Mouse (Mus musculus) adrenal gland, postnatal 25 days (tissue): ENCODE results near the gene Foxm1. TPM values are rescaled to one million over a fixed set of nuclear protein-coding genes. Genes with fewer than 3 reads are reported as not detected.

Experiments used
- DNase-seq: peaks from one replicate; pipeline ENCODE4 v3.0.0; 2021; ENCODE audit warnings: mixed read lengths
- long read RNA-seq: library from polyadenylated mRNA; stranded (forward); transcript quantifications from one replicate; pipeline ENCODE4 v2.0.0, GENCODE M21; 2021
- total RNA-seq: library from RNA; stranded (reverse); gene quantifications from 2 replicates; pipeline ENCODE4 v1.2.3, GENCODE M21; 2021

Foxm1 gene
- 7.0 and 12.1 TPM in 2 replicates for total RNA-seq
- long read RNA-seq, full-length matches to known transcripts: 1 of 7 reads
- long read RNA-seq, partial matches to known transcripts: 0 of 7 reads
- long read RNA-seq, other reads (novel, unspliced or antisense): 6 of 7 reads

DNA sequence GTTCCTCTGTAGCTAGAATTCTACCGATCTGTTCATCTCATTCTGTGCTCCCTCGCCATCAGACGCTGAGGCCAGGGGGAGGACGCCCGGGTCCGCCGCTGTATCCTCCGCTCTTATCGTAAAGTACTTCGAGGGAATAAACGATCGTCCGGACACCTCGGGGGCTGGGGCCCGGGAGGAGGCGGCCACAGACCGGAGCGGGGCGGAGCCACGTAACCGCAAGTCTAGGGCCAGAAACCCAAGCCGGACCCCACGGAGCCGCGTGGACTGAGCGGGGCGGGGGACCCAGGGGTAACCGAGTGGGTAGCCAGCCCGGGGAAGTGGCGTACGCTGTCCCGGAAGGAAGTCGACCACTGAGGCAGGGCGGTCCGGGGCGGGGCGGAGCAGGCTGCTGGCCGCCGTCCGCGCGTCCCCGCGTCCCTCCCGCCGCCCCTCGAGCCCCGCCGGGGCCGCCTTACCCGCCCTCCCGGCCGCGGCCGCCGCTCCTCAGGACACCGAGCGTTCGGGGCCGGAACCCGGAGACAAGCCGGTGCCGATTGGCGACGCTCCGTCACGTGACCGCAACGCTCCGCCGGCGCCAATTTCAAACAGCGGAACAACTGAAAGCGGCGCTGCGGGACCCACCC lies at the start of gene Foxm1, which contains the start of gene Rhno1:
TSS of gene Foxm1 (plus strand) at position 587 of the 626 bp plus-strand sequence.
TSS of gene Rhno1 (minus strand) at position 531 of the 626 bp plus-strand sequence.
- DNase-seq: peak; percentile 87

DNA sequence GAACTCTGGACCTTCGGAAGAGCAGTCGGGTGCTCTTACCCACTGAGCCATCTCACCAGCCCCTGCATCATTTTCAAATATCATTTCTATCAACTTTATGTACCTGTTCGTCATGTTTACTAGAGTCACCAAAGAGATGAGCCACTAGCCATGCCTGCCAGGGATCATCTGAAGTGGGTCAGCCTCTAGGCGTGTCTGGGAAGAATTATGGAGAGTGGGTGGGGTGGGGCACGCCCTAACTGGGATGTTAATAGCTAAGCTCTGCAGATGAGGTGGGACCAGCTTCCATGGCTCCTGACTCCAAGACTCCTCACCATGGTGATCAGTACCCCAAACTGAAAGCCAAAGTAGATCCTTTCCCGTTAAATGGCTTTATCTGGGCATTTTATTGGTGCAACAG lies 48.0 kb upstream of the Foxm1 start:
- DNase-seq: no peak

DNA sequence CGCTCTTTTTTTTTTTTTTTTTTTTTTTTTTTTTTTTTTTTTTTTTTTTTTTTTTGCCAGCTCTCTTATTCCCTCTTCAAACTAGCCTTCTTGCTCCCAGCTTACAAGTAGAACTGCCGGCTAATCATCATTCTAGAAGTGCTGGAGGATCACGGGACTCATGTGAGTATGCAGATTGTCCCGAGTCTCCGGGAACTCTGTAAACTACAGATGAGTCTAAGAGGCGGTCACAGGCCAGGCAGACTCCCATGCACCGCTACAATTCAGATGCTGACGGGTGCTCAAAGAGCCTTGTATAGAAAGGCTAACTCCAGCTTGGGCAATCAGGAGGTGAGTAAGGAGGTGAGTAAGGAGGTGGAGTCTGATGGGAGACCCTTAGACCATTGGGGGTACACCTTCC lies 47.2 kb upstream of the Foxm1 start:
- no peak for DNase-seq

DNA sequence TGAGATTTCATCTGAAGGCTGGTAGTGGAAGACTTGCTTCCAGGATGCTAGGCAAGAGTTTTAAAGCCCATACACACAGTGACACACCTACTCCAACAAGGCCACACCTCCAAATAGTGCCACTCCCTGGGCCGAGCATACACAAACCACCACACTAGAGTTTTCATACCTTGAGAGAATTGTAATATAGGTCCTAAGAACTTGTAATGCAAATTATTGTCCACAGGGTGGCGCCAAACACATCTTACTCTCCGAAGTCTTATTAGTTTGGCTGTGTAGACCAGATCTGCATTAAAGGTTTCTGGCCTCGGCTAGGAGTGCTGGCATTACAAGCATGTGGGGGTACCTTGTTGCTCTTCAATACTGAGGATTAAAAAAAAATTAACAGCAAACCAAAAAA lies 44.5 kb upstream of the Foxm1 start:
- DNase-seq: peak; percentile 35

DNA sequence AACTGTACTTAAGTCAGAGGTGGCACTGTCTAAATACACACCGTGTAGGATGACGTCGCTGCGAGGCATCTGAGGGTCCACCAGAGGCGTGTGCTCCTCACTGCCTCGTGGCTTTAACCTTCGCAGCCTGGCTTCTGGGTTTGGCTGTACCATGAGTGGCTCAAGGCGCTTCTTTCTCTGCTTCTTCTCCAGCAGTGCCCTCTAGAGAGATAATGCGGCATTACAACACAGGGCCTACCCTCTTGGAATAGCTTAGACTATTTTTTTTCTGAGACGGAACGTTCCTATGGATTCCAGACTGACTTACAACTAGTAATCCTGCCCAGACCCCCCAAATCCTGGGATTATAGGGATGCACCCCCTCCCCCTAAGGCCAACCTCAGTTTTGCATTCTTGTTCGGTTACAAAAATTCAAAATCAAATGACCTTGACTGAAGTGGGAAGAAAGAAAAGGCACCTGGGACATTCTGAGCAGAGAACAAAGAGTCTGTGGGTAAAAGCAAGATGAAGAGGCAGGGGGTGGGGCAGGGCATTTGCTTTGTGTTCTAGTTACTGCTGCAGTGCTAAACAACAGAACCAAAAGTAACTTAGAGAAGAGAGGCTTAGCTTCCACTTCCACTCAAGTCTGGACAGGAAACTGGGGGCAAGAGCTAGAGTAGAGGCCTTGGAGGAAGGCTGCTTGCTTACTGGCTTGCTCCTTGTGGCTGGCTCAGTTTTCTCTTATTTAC lies 28.2 kb upstream of the Foxm1 start:
- DNase-seq: peak; percentile 66

DNA sequence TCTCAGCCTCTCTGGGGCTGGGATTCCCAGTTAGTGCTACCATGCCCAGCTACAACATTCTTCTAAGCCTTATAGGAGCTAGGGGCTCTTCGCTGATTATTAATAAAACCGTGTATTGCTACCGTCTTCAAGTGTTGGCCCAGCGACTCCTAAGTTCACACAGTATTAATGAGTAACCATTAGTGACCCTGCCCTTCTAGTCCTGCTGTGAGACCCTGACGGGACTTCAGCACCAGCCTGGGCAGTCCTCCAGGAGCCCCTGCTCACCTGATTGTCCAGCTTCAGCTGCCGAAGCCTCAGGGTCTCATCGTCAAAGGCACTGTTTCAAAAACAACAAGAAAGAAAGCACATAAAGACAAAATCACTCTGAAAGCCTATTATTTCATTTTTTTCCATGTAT lies 25.3 kb upstream of the Foxm1 start:
- no peak for DNase-seq

DNA sequence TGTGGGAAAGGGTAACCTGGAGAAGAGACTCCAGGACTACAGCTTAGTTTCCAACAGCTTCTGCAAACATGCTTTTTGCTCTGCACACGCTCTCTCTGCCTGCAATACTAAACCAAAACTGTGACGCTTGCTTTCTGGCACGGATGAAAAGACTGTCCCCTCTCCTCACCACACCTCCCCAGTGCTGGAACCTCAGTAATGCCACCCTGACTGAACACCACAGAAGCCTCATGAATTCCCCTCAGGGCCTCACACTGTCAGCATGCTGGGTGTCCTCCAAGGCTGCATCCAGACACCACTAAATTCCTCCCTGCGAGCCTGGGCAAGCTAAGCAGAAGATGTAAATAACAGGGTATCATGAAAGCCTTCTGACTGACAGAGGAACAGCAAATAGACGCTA lies 23.9 kb upstream of the Foxm1 start:
- no peak for DNase-seq

DNA sequence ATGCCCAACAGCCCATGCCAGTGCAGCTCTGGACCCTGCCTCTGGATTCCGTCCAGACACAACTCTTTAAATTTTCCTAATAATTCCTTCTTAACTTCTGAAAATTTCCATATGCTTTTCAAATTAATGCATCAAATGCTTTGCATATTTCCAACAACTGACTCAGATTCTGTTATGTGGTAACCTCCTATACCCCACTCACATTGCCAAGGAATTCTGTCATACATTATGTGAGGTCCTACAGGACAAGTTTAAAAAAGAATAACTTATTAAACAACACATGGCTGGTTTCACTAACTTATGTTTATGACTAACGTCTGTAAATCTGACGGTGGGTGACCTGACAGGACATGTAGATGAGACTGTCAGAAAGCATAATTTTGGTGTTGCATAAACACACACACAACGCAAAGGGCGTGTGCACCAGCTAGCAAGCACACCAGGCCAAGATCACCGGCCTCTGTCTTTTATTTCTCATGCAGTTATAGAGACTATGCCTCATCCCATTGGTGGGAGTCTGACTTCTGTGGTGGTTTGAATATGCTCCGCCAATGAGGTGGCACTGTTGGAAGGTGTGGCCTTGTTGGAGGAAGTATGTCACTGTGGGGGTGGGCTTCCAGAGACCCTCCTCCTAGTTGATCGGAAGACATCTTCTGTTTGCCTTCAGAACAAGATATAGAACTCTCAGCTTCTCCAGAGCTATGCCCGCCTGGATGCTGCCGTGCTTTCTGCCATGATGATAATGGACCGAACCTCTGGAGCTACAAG lies 20.6 kb upstream of the Foxm1 start:
- no peak for DNase-seq

DNA sequence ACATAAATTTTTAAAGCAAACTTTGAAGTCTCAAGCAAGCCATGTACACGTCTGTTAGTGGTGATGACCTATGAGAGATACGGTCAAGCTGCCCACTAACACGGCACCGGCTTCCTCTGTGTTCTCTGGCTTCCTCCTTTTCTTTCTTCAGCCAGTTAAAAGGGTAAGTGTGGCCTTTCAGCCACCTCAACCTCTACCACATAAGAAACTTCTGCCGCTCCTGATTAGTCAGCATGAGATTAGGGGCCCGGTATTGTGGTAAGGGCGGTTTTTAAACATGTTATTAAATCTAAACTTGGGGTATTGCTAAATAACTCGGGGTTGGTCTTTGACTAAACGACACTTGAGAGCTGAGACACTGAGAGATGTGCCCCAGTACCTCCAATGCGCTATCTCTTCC lies 17.1 kb upstream of the Foxm1 start:
- no peak for DNase-seq

DNA sequence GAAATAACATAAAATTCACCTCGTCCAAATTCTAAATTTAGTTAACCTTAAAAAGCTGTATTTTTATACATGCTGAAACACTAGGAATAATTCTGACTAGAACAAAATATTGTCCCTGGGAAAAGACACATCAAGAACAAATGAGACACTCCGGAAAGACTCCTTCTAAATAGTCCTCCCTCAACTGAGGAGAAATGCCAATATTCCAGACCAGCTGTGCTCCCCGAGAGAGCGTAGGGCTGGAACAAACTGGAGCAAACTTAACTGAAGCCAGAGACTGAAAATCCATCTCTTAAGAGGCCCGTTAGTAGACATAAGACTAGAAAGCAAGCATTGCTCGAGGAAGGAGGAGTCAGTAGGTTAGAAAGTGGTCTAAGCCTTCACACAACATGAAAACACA lies 16.0 kb upstream of the Foxm1 start:
- no peak for DNase-seq

DNA sequence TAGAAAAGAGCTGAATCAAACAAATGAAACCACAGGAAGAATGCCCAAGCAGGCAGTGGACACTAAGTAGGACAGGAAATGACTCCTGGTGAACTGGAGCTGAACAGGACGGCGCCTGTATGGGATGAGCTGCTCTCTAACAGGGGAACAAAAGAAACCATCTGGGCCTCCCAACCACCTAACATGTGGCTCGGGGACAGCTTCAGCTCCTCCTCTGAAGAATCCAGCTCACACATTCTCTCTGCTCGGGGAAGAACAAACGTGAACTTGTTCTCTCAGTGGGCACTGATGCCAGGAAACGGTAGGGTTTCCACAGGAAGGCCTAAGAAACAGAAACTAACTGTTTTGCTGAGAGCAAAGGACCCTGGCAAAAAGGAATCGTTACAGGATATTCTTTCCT lies 13.1 kb upstream of the Foxm1 start:
- DNase-seq: no peak

DNA sequence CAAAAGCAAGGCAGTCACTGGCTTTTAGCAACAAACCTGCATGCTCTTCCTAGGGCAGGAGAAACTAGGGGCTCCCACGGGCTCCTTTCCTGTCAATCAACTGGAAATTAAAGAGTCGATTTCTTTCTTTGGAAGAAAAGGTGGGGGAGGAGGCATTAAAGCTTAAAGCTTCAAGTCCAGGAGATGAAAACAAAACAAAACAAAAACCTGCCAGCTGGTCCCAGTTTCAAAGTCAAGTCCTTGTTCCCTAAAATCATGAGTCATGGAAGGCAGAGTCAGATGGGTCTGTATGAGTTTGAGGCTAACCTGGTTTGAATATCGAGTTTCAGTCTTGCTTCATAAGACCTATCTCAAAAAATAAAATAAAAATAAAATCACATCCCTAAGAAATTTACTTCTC lies 8.6 kb upstream of the Foxm1 start:
- no peak for DNase-seq

DNA sequence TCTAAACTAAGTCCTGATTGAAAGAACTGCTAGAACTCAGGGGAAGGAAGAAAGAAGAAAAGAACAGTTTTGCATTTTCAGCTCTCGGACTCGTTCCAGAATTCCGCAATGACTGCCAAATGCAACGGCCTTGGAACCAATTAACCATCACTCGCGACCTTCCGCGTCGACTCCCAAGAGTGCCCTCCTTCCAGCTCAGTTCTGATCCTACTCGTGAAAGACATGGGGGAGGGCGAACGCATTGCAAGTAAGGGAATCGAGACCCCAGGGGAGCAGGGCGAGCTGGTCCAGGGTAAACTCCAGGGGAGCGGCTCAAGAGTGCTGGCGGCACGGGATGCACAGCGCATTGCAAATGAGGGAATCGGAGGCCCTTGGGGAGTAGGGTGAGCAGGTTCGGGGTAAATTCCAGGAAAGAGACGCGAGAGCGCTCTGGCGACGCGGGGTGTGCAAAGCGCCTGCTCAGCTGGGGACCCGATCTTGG lies 7.5 kb upstream of the Foxm1 start:
- peak; percentile 61 for DNase-seq

DNA sequence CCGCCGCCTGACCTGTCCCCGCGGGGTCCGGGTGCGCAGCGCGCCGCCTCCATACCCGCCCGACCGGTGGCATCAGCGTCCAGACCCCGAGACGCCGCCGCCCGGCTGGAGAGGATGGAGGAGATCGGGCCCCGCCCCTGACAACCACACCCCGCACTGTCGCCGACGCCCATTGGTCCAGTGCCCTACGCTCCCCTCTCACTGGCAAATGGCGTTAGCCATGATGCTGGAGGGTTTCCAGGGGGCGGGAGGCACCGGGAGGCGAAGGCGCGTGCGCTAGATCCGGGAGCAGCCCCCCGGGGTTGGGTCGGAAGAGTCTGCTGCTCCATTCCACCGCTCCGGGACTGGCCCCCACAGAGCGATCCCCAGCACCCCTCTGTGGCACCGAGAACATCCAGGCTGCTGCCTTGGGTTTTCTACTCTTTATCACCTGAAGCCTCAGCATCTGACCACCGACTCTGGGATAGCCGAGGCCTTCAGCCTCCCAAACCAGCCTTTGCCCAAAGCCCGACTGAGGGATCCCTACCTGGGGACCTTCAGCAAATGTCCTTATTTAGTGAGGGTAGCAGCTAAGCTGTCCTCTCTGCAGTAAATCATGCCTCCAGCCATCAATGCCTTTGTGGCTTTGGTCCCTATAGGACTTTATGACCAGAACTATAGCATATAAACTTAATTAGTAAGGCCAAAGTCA lies 6.9 kb upstream of the Foxm1 start, which contains the start of gene Tulp3:
TSS of gene Tulp3 (minus strand) at position 126 of the 691 bp plus-strand sequence.
- peak; percentile 98 for DNase-seq

DNA sequence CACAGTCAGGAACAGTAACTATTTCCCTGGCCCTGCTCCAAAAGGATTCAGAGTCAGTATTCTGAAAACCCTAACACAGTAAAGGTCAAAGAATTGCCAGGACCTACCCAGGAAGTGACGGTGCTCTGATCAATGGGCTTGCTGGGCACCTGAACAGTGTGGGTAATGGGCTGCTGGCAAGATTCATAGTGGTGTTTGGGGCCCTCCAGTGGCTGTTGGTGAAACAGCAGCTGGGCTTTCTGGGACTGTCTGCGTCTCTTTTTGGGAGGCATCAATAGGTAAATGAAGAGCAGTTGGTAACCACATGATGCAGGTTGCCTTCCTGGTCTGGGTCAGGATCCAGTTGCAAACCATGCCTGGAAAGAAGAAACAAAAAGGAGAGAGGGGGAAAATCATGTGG lies 3.8 kb upstream of the Foxm1 start:
- DNase-seq: peak; percentile 67

DNA sequence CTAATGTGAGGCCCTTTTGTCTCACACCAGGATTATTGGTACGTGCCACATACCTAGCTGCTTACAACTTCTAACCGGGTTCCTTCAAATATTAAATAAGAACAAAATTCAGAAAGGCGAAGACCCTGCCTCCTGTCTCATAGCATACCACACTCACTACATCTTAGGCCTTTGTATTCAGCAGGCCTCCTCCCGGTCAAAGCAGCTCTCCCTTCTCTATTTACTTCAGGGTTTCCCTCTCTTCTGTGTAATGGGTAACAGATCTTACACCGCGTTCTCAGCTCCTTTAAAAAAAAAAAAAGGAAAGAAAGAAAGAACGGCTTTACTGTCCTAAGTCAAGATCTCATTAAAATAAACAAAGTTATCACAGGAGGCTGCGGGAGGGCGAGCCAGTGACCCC lies 866 bp upstream of the Foxm1 start:
- DNase-seq: no peak

DNA sequence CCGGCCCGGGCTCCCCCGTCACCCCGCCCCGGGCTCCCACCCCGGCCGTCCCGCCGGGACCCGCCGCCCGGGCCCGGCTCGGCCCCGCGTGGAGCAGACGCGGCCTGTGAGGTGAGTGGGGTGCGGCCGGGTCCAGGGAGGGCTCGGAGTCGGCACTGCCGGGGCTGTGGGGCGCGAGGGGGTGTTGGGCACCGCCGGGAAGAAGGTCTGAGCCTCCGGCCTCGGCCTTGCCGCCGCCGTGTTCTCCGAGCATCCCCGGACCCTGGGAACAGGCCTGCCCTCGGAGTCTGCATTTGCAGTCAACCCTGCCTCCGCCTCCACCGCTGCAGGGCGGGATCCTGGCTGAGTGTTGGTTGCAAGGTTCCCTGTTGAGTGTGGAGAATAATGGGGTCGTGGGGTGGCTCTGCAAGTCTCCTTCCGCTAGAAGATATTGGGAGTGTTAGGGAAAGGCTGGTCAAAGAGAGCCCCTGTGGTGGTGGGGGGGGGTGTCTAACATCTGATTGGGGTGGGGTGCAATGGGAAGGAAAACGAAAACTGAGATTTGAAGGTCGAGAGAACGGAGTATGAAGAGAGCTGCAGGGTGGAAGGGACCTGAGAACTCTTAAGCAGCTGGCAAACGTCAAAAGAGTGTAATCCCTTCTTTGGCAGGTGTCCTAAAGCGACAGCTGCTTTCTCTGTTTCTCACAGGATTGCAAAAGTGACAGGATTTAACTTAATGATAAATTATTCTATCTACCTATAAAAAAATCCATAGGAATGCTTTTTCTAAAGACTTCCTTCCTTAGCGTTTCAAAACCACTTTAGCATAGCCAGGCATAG lies 449 bp downstream of the Foxm1 start:
- no peak for DNase-seq

DNA sequence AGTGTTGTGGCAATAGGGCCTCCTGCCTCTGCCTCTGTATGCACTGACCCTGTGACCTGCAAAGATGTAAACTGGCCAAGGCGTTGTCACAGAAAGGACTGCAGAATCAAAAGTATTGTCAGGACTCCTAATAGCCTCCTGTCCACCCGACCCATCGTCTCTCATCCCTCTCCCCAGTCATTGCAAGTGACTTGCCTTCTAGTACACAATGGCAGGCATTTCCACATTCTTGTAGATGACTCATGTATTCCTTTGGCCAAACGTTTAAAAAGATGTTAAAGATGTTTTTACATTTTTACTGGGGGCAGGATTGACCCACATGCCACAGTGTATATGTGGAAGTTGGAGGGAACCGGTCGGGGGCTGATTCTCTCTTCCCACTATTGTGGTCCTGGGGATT lies 2.0 kb downstream of the Foxm1 start:
- no peak for DNase-seq

DNA sequence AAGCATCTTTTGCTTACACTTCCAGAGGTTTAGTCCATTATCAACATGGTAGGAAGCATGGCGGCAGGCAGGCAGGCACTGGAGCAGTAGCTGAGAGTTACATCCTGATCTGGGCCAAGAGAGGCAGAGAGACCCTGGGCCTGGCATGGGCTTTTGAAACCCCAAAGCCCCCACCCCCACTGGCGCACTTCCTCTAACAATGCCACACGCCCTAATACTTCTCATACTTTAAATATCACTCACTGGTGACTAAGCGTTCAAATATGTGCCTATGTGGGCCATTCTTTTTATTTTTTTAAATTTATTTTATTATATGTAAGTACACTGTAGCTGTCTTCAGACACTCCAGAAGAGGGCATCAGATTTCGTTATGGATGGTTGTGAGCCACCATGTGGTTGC lies 3.7 kb downstream of the Foxm1 start:
- no peak for DNase-seq

DNA sequence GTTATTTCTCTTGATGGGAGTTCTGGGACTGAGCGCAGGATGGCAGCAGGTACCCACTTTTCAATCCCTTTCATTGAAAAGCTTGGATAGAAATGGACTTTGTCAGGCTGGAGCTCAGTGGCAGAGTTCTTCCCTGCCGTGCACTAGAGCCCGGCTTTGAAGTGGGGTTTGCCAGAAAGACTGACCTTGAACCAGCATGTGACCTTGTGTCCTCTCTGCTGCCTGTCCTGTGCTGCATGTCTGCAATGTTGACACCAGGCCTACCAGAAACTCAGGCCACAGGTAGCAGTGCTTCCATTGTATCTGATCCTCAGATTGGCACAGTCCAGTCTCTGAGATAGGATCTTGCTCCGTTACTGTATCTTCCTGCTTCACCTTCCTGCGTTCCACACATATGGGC lies 7.3 kb downstream of the Foxm1 start:
- no peak for DNase-seq

DNA sequence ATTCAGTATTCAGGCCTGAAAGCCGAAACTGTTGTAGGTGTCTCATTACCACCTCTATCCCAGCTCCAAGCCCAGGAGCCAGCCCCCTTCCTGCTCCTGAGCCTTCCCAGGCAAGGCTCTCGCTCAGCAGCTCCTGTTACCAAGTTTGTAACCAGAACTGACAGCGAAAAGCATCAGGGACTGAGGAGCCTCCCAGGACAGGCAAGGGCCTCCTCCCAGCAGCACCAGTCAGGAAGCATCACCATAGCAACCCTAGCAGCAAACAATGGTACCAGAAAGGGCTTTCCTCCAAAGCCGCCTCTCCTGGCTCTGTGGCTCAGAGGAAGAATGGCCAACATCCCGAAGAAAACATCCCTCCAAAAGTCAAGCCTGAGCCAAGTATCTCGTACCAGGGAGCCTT lies 12.4 kb downstream of the Foxm1 start, which contains the start of the genes Tex52 and Gm44596:
TSS of gene Tex52 (plus strand) at position 265 of the 400 bp plus-strand sequence.
TSS of gene Gm44596 (plus strand) at position 312 of the 400 bp plus-strand sequence.
- DNase-seq: no peak
